In genomic region chr16:17729974-17730373, GRCm38 (mm10) we compare ENCODE assay signal across 18 mouse cellular contexts. TPM values are rescaled to one million over a fixed set of nuclear protein-coding genes. Genes with fewer than 3 reads are reported as not detected.
A peak's percentile ranks its signal among the peaks of the same experiment; 100 is the strongest.
DNase-seq lines count a peak whose midpoint lies in the region; ATAC-seq and TF ChIP-seq lines count a peak whose summit lies in the region.
"Had no signal": no experiment of that assay in that cellular context is flagged by ENCODE, and none has a peak within 500 bp of the region (broad histone marks: within the 10 kb centered on the region; RNA-seq: fewer than 3 reads in every experiment).

No protein-coding gene starts in this region.

- H3K4me1 ChIP-seq in liver, postnatal 0 days (ENCODE audit: insufficient read depth) = 0 out of 2 replicates have a peak, but pooled peaks cover 3% of the 10 kb centered on the region
- H3K4me1 ChIP-seq in liver, embryonic 12.5 days = peaks cover 7% of the 10 kb centered on the region
- H3K4me1 ChIP-seq: intestine, embryonic 15.5 days had no signal

- no peak overlapping the region for H3K4me2 ChIP-seq in liver, postnatal 0 days (ENCODE audit: low read depth, low read length)
- no peak overlapping the region for H3K4me2 ChIP-seq in liver, embryonic 12.5 days
- H3K4me2 ChIP-seq: embryonic facial prominence, embryonic 15.5 days; forebrain, embryonic 12.5 days; intestine, embryonic 15.5 days; liver, embryonic 13.5 days had no signal

- peak; percentile 17 for DNase-seq in embryo, embryonic 10 days (ENCODE audit: low spot score)
- no peak for DNase-seq in embryo, embryonic 11 days
- no peak for DNase-seq in liver, postnatal 0 days
- DNase-seq in NIH3T3 (ENCODE audit: low read depth) = peak; percentile 51
- peak; percentile 8 for DNase-seq in retina, postnatal 1 day
- no peak for DNase-seq in yolk sac, embryonic 10.5 days (ENCODE audit: low spot score)
- DNase-seq: B cell, adult 2 months; cerebellum, adult 11-12 months; kidney, postnatal 14 days; liver, embryonic 13.5 days; lung, postnatal 4 days; midbrain, embryonic 14.5 days had no signal

- no peak overlapping the region for H3K27ac ChIP-seq in liver, postnatal 0 days (ENCODE audit: low read depth)
- no peak overlapping the region for H3K27ac ChIP-seq in liver, embryonic 12.5 days
- H3K27ac ChIP-seq: embryonic facial prominence, embryonic 15.5 days; forebrain, embryonic 12.5 days; hindbrain, embryonic 10.5 days; intestine, embryonic 15.5 days; liver, embryonic 13.5 days had no signal

- TF ChIP-seq CTCF in liver, postnatal 0 days (IDR thresholded peaks at IDR 0.05; ENCODE audit: low read depth) = peak; percentile 49

- H3K4me3 ChIP-seq in liver, postnatal 0 days (ENCODE audit: low read depth, low read length) = no peak overlapping the region
- no peak overlapping the region for H3K4me3 ChIP-seq in liver, embryonic 12.5 days
- H3K4me3 ChIP-seq: embryonic facial prominence, embryonic 15.5 days; forebrain, embryonic 12.5 days; hindbrain, embryonic 10.5 days; intestine, embryonic 15.5 days; liver, embryonic 13.5 days had no signal

- peaks cover 6% of the 10 kb centered on the region; the same call in 1 of the 2 replicates for H3K27me3 ChIP-seq in liver, postnatal 0 days (ENCODE audit: insufficient read depth, low read length)
- peaks cover 35% of the 10 kb centered on the region for H3K27me3 ChIP-seq in liver, embryonic 12.5 days (replicated peaks)
- H3K27me3 ChIP-seq: intestine, embryonic 15.5 days had no signal

- H3K9me3 ChIP-seq in liver, postnatal 0 days (ENCODE audit: low read length) = no peaks in the 10 kb centered on the region
- H3K9me3 ChIP-seq in liver, embryonic 12.5 days (replicated peaks) = no peaks in the 10 kb centered on the region
- H3K9me3 ChIP-seq: embryonic facial prominence, embryonic 15.5 days; forebrain, embryonic 12.5 days; hindbrain, embryonic 10.5 days; intestine, embryonic 15.5 days; liver, embryonic 13.5 days had no signal

- no peak for TF ChIP-seq EP300 in liver, postnatal 0 days (IDR thresholded peaks at IDR 0.05; ENCODE audit: low read depth)

- no peak overlapping the region for H3K9ac ChIP-seq in liver, postnatal 0 days (replicated peaks)
- H3K9ac ChIP-seq in liver, embryonic 12.5 days = no peak overlapping the region
- H3K9ac ChIP-seq: embryonic facial prominence, embryonic 15.5 days; forebrain, embryonic 12.5 days; intestine, embryonic 15.5 days; liver, embryonic 13.5 days had no signal

- no peak for ATAC-seq in liver, postnatal 0 days
- no peak for ATAC-seq in liver, embryonic 12.5 days
- no peak for ATAC-seq in monocyte, adult 5-6 weeks (replicated peaks; ENCODE audit: insufficient number of reproducible peaks, low FRiP score, low TSS enrichment, poor library complexity, severe bottlenecking)
- ATAC-seq: intestine, embryonic 15.5 days had no signal

- no peaks in the 10 kb centered on the region for H3K36me3 ChIP-seq in liver, postnatal 0 days (replicated peaks; ENCODE audit: insufficient read depth, low read length)
- no peaks in the 10 kb centered on the region for H3K36me3 ChIP-seq in liver, embryonic 12.5 days
- H3K36me3 ChIP-seq: embryonic facial prominence, embryonic 15.5 days; forebrain, embryonic 12.5 days; hindbrain, embryonic 10.5 days; intestine, embryonic 15.5 days; liver, embryonic 13.5 days had no signal

RNA-seq across cellular contexts. Expression of gene Med15, which starts 2.7 kb away (rescaled TPM):
- 11.0 and 11.6 TPM in 2 replicates for polyA plus RNA-seq in liver, postnatal 0 days (2015; fragmentation: Nextera tagmentation; extraction: Ambion mirVana)
- 24.2 and 25.2 TPM in 2 replicates for polyA plus RNA-seq in liver, embryonic 12.5 days (2016; fragmentation: Nextera tagmentation; extraction: Ambion mirVana)
- 55.5 to 92.1 TPM (median 65.8 TPM) in 3 replicates for total RNA-seq in monocyte, adult 5-6 weeks (2017)

RNA-seq across cellular contexts. Expression of gene Klhl22, which starts 29.4 kb away (rescaled TPM):
- 7.8 and 8.0 TPM in 2 replicates for polyA plus RNA-seq in liver, postnatal 0 days (2015; fragmentation: Nextera tagmentation; extraction: Ambion mirVana)
- 23.5 and 24.0 TPM in 2 replicates for polyA plus RNA-seq in liver, embryonic 12.5 days (2016; fragmentation: Nextera tagmentation; extraction: Ambion mirVana)
- total RNA-seq in monocyte, adult 5-6 weeks (2017) = 5.0 to 8.2 TPM (median 6.7 TPM) in 3 replicates

Comparison
In these comparisons a context has a peak if more than half of its experiments do, and no peak if none do; other contexts are left out.
1. DNase-seq: peak in embryo, embryonic 10 days (single experiment), NIH3T3 (single experiment) and retina, postnatal 1 day (single experiment); none in embryo, embryonic 11 days (single experiment), liver, postnatal 0 days (single experiment) and yolk sac, embryonic 10.5 days (single experiment).